Mouse (Mus musculus): ENCODE results near the gene Bpifa5.
"Not testable (repeated sequence)": the region's sequence is repeated elsewhere in the genome, so short reads cannot be mapped to it uniquely, and the experiment has no call there.

The Bpifa5 gene

DNA sequence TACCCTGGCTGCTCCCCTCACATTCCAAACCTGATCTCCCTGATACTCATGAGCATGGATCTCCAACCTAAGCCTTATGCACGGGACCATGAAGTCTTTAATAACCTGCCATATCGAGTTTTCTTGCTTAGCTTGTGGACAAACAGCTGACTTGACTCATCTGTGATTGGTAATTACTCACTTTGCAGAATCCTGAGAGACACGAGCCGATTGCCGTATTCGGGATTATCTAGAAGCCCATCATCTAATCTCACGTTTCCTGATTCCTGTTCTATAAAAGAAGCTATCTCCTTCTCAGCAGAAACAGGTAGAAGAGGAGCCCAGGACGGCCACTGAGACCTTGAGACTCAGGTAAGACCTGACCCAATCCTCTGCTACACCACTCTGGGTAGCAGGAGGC lies at the start of gene Bpifa5:
Bpifa5 (plus strand) TSS at position 301 of the 400 bp plus-strand sequence.
- no peak for DNase-seq (ENCODE audit: low read depth, low spot score)

DNA sequence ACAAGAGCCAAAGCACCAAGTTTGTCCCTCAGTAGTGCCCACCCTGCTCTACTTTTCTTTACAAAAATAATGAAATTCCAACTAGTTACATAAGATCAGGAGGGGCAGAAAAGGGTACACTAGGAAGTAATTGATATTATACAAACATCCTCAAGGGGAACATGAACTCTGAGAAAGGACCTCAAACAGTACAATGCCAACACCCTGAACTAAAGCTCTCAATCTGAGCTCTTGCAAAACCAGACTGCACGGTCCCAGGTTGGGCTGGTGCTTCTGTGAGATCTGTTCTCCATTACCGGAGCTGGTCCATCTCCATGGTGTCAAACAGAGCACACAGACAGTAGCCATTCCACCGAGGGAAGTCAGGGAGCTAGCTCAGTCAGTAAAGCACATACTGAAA lies 45.0 kb upstream of the Bpifa5 start:
- DNase-seq (ENCODE audit: low read depth, low spot score), result no peak

DNA sequence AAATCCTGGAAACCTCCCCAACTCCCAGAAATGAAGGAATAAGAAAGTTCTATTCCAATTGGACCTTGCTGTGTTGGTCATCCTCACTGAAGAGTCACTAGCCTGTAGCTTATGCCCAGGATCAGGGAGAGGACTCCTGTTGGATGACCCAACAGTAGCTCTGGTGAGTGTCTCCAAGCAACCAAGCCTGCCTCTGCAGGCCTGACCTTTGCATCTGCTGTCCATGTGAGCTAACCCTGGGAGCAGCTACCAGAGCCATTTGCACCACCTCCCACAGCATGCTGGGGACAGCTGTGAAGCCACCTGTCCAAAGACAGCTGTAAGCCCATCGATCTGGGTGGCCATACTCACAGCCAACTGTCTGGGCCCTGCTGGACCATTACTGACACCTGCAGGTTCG lies 32.3 kb upstream of the Bpifa5 start, which contains the start of gene Bpifa3:
Bpifa3 (plus strand) TSS at position 217 of the 400 bp plus-strand sequence.
- no peak for DNase-seq (ENCODE audit: low read depth, low spot score)

DNA sequence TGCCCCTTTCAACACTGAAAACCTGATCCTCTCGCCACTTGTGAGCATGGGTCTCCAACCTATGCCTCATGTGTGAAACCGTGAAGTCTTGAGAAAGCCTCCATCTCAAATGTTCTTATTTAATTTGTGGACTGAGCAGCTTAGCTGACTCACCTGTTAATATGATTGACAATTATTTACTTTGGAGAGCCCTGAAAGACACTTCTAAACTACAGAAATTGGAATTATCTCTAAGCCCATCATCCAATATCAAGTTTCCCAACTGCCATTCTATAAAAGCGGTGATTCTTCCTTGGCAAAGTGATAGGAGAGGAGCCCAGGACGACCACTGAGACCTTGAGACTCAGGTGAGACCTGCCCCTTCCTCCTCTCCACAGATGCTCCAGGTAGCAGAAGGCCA lies 19.8 kb upstream of the Bpifa5 start, which contains the start of gene Bpifa1:
Bpifa1 (plus strand) TSS at position 301 of the 400 bp plus-strand sequence.
- DNase-seq (ENCODE audit: low read depth, low spot score), result no peak

DNA sequence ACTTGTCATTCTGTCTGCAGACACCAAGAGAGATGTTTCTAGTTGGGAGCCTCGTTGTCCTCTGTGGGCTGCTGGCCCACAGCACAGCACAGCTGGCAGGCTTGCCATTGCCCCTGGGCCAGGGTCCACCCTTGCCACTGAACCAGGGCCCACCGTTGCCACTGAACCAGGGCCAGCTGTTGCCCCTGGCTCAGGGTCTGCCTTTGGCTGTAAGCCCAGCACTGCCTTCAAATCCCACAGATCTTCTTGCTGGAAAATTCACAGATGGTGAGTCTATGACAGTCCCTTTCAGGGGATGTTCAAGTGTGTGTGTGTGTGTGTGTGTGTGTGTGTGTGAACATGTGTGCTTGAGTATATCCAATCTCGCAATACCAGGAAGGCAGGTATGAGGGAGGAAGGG lies 18.7 kb upstream of the Bpifa5 start:
- no peak for DNase-seq (ENCODE audit: low read depth, low spot score)

DNA sequence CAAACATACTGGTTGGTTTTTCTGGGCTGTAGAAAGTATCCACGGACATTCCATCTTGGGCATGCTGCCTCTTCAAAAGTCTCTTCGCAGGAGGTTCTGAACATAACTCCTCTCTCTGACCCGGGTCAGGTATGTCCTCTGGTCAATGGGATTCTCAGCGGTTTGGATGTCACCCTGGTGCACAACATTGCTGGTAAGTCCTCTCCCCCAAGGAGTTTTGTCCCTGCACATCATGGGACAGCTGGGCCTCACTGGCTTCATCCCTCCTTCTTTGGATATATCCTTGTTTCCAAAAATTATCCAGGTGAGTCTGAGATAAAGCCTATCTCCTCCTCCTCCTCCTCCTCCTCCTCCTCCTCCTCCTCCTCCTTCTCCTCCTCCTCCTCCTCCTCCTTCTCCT lies 14.9 kb upstream of the Bpifa5 start:
- DNase-seq (ENCODE audit: low read depth, low spot score), result no peak

DNA sequence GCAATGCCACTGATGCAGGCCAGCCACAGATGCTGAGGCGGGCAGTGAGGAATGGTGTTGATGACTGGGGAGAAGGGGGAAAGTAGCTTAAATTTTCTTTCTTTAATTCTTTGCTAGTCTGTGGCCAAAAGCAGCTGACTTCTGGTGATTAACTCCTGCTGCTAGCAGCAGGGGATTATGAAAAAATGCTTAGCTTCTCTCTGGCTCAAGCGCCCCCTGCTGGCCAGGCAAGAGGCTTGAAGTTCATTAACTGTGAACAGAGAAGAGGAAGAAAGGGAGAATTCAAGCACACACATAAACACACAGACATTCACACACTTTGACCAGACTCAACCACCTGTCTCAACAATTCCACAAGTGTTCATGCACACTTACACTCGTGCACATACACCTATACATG lies 4.0 kb upstream of the Bpifa5 start:
- DNase-seq (ENCODE audit: low read depth, low spot score), result peak; percentile 71

DNA sequence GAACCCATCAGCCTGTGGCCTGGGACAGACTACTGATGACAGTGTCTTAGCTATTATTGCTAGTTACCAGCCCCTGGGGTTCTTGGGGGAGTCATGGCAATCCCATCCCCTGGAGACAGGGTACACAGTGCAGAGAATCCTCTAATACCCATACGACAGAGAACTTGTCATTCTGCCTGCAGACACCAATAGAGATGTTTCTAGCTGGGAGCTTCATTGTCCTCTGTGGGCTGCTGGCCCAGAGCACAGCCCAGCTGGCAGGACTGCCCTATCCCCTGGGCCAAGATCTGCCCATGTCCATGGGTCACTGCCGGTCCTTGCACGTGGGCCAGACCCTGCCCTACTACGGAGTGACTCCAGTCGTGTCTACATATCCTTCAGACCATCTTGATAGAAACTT lies 899 bp downstream of the Bpifa5 start:
- DNase-seq (ENCODE audit: low read depth, low spot score), result no peak

DNA sequence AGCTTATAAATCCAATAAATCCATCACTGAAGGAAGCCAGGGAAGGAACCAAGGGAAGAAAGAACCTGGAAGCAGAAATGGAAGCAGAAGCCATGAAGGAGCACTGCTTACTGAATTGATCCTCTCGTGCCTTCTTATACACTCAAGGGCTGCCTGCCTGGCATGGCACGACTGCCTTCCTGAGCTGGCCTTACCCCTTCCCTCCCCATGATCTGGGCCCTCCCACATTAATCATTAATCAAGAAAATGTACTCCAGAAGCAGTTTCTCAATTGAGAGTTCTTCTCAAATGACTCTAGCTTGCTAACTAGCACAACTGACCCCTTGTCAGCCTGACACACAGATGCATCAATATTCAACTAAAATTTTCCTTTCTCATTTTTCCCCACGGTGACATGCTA lies 6.8 kb downstream of the Bpifa5 start:
- DNase-seq (ENCODE audit: low read depth, low spot score), result no peak

DNA sequence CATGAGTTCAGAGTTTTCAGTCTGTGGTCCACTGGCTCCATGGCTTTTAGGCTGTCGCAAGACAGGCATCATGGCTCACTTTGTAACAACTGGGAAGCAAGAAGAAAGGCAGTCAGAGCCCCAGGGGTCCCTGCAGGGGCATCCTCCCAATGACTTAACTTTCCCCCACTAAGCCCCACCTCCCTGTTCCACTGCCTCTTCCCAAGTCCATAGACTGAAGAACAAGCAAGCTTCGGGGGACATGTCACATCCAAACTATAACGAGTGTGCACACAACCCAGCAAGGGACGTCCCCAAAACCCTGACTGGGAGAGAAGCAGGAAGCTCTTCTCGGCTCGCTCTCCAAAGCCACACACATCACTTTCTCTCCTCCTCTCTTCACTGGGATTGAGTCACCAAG lies 9.2 kb downstream of the Bpifa5 start:
- DNase-seq (ENCODE audit: low read depth, low spot score), result no peak

DNA sequence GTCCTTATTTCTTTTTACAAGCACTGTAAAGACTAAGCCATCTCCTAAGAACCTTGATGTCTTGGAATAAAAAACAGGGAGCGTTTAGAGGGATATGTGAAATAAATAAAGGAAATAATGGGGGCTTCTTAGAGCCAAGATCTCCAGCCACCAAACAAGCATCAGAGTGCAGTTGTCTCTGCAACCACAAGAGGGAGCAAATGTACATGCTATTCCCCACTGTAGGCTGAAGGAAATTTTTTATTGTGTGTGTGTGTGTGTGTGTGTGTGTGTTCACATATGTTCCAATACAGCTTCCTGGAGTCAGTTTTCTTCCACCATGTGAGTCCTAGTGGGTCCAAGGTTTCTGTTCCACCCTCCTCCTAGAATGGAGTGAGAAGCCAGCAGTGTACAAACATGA lies 10.9 kb downstream of the Bpifa5 start:
- DNase-seq (ENCODE audit: low read depth, low spot score), result peak; percentile 28

DNA sequence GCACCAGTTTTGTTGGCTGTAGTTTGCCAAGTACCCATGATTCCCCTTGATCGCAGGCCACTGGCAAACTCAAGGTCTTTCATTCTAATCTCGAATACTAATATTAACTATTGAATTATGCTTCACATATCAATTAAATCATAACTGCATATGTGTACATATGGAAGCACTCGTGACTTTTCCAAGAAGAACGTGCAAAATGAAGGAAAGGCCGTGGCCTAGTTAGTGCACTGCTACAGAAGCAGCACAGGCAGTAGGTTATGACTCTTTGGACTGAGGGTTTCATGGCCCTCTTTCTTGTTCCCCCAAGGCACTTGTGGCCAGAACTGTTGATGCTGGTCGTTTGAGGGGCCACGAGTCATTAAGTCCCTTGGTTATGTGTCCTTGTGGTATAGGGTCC lies 19.5 kb downstream of the Bpifa5 start:
- not testable (repeated sequence) for DNase-seq (ENCODE audit: low read depth, low spot score)

DNA sequence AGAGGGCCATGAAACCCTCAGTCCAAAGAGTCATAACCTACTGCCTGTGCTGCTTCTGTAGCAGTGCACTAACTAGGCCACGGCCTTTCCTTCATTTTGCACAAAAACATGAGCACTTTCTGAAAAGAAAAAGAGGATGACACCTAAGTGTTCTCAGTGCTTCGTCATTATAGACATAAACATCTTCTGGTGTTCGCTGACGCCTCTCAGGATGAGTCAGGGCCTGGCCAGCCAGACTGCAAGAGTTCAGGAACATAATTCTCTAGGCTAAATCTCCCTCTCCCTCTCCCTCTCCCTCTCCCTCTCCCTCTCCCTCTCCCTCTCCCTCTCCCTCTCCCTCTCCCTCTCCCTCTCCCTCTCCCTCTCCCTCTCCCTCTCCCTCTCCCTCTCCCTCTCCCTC lies 20.7 kb downstream of the Bpifa5 start:
- not testable (repeated sequence) for DNase-seq (ENCODE audit: low read depth, low spot score)

DNA sequence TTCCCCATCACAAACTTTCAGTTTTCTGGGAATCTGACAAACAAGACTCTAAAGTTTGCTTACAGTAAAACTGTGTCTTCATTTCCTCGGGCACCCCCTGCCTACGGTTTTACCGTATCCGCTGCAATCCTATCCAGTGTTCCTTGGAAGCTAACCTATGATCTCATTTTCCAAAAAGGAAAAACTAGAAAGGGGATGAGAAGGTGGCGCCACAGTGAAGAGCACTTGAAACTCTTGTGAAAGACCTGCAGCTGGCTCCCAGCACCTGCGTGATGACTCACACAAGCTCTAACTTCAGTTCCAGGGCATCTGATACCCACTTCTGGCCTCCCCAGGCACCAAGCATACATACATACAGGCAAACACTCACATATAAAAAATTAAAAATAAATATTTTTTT lies 22.9 kb downstream of the Bpifa5 start:
- DNase-seq (ENCODE audit: low read depth, low spot score), result no peak

DNA sequence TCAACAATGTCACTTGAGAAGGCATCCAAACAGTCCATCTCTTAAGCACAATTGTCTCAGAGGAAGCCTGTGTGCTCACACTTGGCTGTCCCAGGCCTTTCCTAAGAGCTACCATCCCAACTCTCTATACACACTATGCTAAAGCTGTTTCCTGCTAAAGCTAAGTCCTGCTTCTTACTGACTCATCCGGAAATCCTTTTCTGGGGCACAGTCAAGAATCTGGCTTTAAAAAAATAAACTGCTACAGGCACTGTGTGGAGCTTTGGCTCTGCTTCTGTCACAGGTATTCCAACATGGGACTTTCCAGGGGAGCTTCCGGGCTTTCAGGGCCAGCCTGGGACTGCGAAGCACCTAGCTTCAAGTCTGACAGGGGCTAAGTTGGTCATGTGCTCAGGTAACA lies 23.3 kb downstream of the Bpifa5 start:
- no peak for DNase-seq (ENCODE audit: low read depth, low spot score)

DNA sequence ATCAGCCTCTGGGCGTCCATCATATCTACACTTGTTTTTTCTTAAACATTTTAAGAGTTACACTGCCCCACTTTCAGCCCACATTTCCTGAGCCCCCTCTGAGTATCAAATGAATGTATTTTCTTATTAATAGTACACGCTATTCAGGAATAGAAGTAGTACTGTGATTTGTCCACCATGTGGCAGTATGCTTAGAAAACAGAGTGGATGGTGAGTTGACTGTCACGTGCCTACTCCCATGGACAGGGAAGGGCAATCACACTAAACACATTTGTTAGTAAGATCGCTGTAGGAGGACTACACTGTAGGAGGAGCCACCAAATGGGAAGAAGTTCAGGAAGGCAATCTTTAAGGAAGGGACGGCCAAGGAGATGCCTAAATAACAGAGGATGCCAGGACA lies 25.1 kb downstream of the Bpifa5 start:
- peak; percentile 81 for DNase-seq (ENCODE audit: low read depth, low spot score)

DNA sequence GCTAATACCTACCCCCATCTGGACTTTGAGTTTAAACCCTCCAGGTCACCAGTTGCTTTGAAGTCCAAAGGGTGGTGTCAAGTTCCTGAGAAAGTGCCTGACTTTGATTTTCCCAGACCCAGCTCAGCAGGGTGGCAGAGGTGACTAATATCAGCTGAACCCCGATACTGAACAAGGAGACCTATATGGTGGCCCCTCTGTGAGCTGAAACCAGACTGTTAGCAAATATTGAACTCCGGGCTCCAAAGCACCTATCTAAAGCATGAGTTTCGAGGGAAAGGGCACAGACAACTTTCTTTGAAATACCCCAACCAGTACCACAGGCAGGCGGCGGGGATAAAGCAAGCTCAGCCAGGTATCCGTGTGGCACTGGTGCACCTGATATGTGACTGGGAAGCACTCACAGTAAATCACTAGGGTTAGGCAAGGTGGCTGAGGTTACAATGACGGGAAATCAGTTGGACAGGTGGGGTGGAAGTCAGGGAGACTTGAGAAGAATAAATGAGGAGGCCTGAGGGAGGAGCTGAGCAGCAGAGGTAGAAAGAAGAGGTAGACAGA lies 27.5 kb downstream of the Bpifa5 start:
- no peak for DNase-seq (ENCODE audit: low read depth, low spot score)

DNA sequence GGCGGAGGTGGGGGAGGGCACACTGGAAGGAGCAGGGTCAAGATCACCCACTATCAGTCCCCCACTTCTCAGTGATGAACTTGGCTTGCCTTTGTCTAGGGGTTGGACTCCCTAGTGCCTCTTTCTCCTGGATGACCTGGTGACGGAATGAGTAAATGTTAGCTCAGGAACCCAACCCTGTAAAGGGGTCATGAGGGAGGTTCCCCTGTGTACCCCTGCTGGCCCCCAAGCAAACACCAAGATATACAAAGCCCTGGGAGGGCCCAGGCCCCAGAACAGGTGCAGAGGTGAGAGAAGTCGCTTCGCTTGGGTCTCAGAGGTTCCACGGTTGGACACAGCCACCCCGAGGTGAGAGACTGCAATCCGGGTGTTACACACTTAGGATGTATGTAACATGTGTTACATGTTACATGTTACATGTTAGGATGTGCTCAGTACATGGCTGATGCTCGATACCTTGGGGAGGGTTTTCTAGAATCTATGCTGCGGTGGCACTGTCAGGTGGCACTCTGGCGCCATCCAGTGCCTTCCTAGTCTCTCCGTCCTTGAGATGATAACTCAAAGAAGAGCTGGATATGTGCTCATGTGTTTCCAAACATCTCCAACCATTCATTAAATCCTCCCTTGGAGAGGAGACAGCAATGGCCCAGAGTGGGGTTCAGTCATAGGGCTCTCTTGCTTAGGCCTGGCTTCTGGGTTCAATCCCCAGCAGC lies 28.3 kb downstream of the Bpifa5 start, which contains the start of gene Bpifb1:
Bpifb1 (plus strand) TSS at position 273 of the 713 bp plus-strand sequence.
- no peak for DNase-seq (ENCODE audit: low read depth, low spot score)

DNA sequence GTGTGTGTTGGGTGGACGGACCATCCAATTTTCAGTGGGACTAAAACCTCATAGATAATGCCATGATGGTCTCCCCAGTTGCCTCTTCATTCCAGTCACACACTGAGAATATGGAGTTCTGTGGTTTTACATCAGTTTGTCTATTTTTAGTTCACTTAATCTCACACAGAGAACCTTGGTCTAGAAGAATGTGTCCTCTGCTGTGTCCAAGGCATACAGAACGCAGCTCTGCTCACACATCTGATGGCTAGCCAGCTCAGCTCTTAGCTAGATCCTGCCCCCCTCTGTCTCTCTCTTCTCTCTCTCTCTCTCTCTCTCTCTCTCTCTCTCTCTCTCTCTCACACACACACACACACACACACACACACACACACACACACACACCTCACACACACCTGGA lies 29.7 kb downstream of the Bpifa5 start:
- no peak for DNase-seq (ENCODE audit: low read depth, low spot score)

DNA sequence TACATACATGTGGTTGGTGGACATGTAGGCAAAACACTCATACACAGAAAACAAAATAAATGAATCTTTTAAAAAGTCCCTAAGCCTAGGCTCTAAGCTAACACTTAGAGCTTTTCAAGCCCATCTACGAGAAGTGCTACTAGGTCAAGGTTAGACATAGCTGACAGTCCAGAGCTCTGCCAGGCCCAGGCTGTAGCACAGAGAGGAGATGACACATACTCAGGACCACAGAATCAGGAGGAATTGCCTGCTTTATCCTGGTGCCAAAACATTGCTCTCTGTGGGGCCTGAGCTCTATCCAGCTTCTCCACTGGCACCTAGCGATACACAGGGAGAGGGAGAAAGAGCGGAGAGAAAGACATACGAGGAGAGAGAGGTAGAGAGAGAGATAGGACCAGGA lies 30.7 kb downstream of the Bpifa5 start:
- no peak for DNase-seq (ENCODE audit: low read depth, low spot score)

DNA sequence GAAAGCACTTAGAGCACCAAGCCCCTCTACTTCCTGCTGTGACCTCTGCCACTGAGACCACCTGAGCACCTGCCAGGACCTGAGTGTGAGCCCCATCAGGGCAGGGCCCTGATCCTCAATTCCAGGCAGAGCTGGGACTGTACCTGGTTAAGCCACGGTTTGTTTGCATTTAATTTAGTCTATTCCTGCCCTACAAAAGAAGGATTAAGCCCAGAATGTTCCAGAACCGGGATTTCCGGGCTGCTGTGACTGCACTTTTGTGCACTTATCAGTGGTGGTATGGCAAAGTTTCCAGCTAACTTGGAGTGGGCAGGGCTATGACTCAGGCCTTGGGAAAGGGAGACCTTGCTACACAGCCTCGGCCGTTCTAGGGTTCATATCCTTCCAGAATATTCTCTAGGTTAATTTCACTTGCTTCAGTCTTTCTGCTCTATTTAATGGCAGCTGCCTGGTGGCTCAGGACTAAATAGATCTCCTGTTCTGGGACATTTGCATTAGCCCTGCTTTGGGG lies 31.6 kb downstream of the Bpifa5 start:
- no peak for DNase-seq (ENCODE audit: low read depth, low spot score)

DNA sequence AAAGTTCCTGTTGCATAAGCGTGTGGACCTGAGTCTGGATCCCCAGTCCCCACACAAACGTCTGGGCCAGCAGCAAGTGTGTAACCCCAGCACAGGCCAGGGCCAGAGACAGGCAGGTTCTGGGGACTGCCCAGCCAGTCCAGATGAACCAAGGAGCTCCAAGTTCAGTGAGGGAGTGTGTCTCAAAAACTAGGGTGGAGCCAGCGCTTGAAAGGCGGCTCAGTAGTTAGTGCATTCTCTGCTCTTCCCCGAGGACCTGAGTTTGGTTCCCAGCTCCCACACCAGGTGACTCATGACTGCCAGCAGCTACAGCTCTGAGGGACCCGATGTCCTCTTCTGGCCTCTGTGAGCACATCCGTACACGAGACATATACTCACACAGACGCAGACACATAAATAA lies 34.6 kb downstream of the Bpifa5 start:
- no peak for DNase-seq (ENCODE audit: low read depth, low spot score)

DNA sequence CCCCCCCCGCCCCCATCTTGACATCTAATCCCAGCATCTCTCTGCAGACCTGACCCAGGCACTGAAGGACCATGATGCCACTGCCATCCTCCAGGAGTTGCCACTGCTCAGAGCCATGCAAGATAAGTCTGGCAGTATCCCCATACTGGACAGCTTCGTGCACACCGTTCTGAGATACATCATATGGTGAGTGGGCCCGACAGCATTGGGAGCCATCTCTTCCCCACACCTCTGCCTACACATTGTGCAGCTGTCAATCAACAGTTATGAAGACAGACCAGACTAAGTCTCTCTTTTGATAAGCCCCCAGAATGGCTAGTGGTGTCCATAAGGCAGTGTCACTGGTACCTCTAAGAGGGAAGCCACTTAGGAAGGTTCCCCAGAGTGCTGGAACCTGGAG lies 42.2 kb downstream of the Bpifa5 start:
- DNase-seq (ENCODE audit: low read depth, low spot score), result no peak
